Mouse (Mus musculus) neural tube, embryonic 14.5 days (tissue): Measurements from ENCODE around the gene Colgalt2. TPM values are rescaled to one million over a fixed set of nuclear protein-coding genes. Genes with fewer than 3 reads are reported as not detected.

ENCODE experiments used
- ATAC-seq: fragments of 200-750 bp; cut with Nextera tagmentation; 2 replicates; pipeline ENCODE4 v1.8.0; 2017; ENCODE audit warnings: low read depth, mild to moderate bottlenecking, moderate TSS enrichment, moderate library complexity
- H3K27ac ChIP-seq: fragments of 300-500 bp; sonication (generic); 2 replicates; pipeline ENCODE4 v1.5.1; 2014; ENCODE audit warnings: low read depth, mild to moderate bottlenecking, control low read depth, low read length, moderate library complexity, mixed read lengths
- H3K27me3 ChIP-seq: fragments of 300-500 bp; sonication (generic); 2 replicates; pipeline ENCODE4 v1.6.1; 2014; ENCODE audit warnings: low read length; ENCODE audit not compliant: control insufficient read depth, insufficient read depth
- H3K36me3 ChIP-seq: fragments of 300-500 bp; sonication (generic); 2 replicates; pipeline ENCODE4 v1.6.1; 2014; ENCODE audit warnings: low read length, mixed read lengths; ENCODE audit not compliant: control insufficient read depth, insufficient read depth
- H3K4me1 ChIP-seq: fragments of 300-500 bp; sonication (generic); 2 replicates; pipeline ENCODE4 v1.6.1; 2014; ENCODE audit warnings: low read length; ENCODE audit not compliant: control insufficient read depth, insufficient read depth
- H3K4me2 ChIP-seq: fragments of 300-500 bp; sonication (generic); 2 replicates; pipeline ENCODE4 v1.6.1; 2014; ENCODE audit warnings: mild to moderate bottlenecking, low read depth, low read length, control low read depth
- H3K4me3 ChIP-seq: fragments of 300-500 bp; sonication (generic); 2 replicates; pipeline ENCODE4 v1.5.1; 2014; ENCODE audit warnings: low read depth, low read length, control low read depth, mixed read lengths
- H3K9ac ChIP-seq: fragments of 300-500 bp; sonication (generic); replicated peaks from 2 replicates; pipeline ENCODE4 v1.6.1; 2014; ENCODE audit warnings: low read depth, mild to moderate bottlenecking, control low read depth, low read length, mixed read lengths
- H3K9me3 ChIP-seq: fragments of 300-500 bp; sonication (generic); 2 replicates; pipeline ENCODE4 v1.6.1; 2016; ENCODE audit warnings: low read length; ENCODE audit not compliant: control insufficient read depth
- WGBS: fragments of 180-500 bp; shearing (Covaris S2); extraction: QIAGEN DNeasy Blood & Tissue Kit; methylation state at CpG from one replicate; pipeline ENCODE4 v1.1.7; 2014; 5-methylcytosine and 5-hydroxymethylcytosine counted together
- polyA plus RNA-seq: library from polyadenylated mRNA; unstranded; fragments of >200 nt; fragmentation: Nextera tagmentation; extraction: Ambion mirVana; gene quantifications from 2 replicates; pipeline ENCODE4 v1.2.1, GENCODE M21; 2014

The Colgalt2 gene
- polyA plus RNA-seq, 1 experiment from 2014 or later: 4.2 TPM

DNA sequence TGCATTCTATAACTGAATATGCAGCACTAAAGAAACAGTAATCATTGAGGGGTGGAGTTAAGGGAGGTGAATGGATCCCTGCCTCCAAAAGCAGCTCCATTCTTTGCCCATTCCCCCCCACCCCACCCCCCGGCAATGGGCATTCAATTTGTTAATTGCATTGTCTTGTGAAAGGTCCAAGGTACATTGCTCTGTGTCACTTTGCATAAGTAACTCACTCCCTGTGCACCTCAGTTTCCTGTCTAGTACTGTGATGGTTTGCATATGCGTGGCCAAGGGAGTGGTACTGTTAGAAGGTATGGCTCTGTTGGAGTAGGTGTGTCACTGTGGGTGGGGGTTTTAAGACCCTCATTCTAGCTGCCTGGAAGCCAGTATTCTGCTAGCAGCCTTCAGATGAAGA is 13.5 kb downstream of the Colgalt2 start:
- Histone ChIP-seq H3K27ac (no peak overlapping the region), H3K4me1 (no peaks in the 10 kb centered on the region), H3K27me3 (no peaks in the 10 kb centered on the region), H3K9me3 (no peaks in the 10 kb centered on the region), H3K36me3 (no peaks in the 10 kb centered on the region), H3K9ac (no peak overlapping the region), H3K4me2 (no peak overlapping the region), H3K4me3 (no peak overlapping the region)
- WGBS: 96% methylated on average over 2 of the region's 2 CpGs
- ATAC-seq: no peak

- Histone ChIP-seq H3K4me1 (no peaks in the 10 kb centered on the region), H3K4me3 (no peak overlapping the region), H3K27ac (no peak overlapping the region), H3K9ac (no peak overlapping the region), H3K36me3 (no peaks in the 10 kb centered on the region), H3K4me2 (no peak overlapping the region), H3K9me3 (no peaks in the 10 kb centered on the region), H3K27me3 (no peaks in the 10 kb centered on the region)
- no peak for ATAC-seq
- 74% methylated on average over 1 of the region's 1 CpGs for WGBS
Observed at GRCm38 (mm10) chr1:152413961-152414360, 14.3 kb downstream of the Colgalt2 start.

DNA sequence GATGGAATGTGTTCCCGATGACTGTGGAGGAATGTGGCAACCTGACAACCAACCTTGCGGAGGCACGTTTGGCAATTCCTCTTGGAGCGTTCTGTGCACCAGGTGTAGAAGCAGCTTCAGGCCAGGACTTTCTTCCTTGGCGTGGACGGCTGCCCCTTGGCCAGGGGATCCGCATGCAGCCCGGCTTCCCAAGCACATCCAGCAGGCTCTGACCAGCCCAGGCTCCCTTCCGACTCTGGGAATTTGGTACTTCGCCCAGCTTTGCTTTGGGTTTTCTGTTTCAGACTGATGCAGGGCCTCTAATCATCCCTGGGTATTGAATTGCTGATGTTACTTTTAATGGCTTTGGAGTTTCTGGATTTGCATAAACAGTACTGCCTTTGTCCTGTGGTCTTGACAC is 14.8 kb downstream of the Colgalt2 start:
- Histone ChIP-seq H3K9ac (no peak overlapping the region), H3K36me3 (no peaks in the 10 kb centered on the region), H3K9me3 (no peaks in the 10 kb centered on the region), H3K4me2 (no peak overlapping the region), H3K4me1 (no peaks in the 10 kb centered on the region), H3K27ac (no peak overlapping the region), H3K27me3 (no peaks in the 10 kb centered on the region), H3K4me3 (no peak overlapping the region)
- no peak for ATAC-seq
- 74% methylated on average over 10 of the region's 10 CpGs for WGBS

DNA sequence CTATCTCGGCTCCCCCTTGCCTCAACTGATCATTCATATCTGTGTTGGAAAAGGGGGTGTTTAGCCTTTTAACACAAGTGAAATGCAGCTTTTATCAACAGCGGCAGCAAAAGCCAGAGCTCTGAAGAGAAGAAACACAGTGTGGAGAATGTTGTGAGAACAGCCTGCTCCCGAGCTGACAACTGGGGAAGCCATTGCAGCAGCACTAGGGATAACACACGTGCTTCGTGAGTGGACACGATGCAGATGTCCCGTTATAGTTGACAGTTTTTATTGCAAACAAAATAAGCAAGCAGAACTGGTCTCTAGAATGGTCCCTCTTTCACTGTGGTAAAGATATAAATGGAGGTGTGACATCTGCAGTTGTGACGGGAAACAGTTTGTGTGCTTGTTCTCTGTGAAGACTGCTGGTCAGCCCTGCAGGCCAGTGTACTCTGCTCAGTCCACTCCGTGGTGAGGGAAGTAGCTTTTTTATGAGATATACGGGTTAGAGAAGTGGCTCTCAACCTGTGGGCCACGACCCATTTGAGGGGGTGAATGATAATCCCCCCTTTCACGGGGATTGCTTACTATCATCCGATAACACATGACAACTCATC is 16.8 kb downstream of the Colgalt2 start:
- H3K9me3 ChIP-seq: no peaks in the 10 kb centered on the region
- WGBS: 84% methylated on average over 13 of the region's 13 CpGs
- no peak overlapping the region for H3K27ac ChIP-seq

GRCm38 (mm10) chr1:152417602-152418001 is 18.0 kb downstream of the Colgalt2 start:
- H3K4me3 ChIP-seq: no peak overlapping the region
- no peak overlapping the region for H3K9ac ChIP-seq
- H3K4me1 ChIP-seq: no peaks in the 10 kb centered on the region
- no peaks in the 10 kb centered on the region for H3K9me3 ChIP-seq
- 33% methylated on average over 5 of the region's 5 CpGs for WGBS
- H3K36me3 ChIP-seq: no peaks in the 10 kb centered on the region
- no peak overlapping the region for H3K4me2 ChIP-seq
- H3K27ac ChIP-seq: no peak overlapping the region
- no peaks in the 10 kb centered on the region for H3K27me3 ChIP-seq
- ATAC-seq: no peak

More for the DNA sequence above, 16.8 kb downstream of the Colgalt2 start:
- H3K27me3 ChIP-seq: no peaks in the 10 kb centered on the region
- no peak overlapping the region for H3K9ac ChIP-seq
- H3K4me1 ChIP-seq: no peaks in the 10 kb centered on the region
- H3K4me3 ChIP-seq: no peak overlapping the region
- no peak for ATAC-seq
- no peaks in the 10 kb centered on the region for H3K36me3 ChIP-seq
- H3K4me2 ChIP-seq: no peak overlapping the region

- ATAC-seq: no peak
- no peak overlapping the region for H3K27ac ChIP-seq
- WGBS: 66% methylated on average over 3 of the region's 3 CpGs
- no peak overlapping the region for H3K4me3 ChIP-seq
- H3K36me3 ChIP-seq: no peaks in the 10 kb centered on the region
- no peaks in the 10 kb centered on the region for H3K27me3 ChIP-seq
- H3K4me2 ChIP-seq: no peak overlapping the region
- no peak overlapping the region for H3K9ac ChIP-seq
- no peaks in the 10 kb centered on the region for H3K4me1 ChIP-seq
- no peaks in the 10 kb centered on the region for H3K9me3 ChIP-seq
Observed at GRCm38 (mm10) chr1:152422295-152422694, 22.7 kb downstream of the Colgalt2 start.

- H3K4me1 ChIP-seq: no peaks in the 10 kb centered on the region
- no peak for ATAC-seq
- no peak overlapping the region for H3K4me2 ChIP-seq
- H3K27me3 ChIP-seq: no peaks in the 10 kb centered on the region
- no peak overlapping the region for H3K27ac ChIP-seq
- no peak overlapping the region for H3K4me3 ChIP-seq
- no peak overlapping the region for H3K9ac ChIP-seq
- H3K9me3 ChIP-seq: no peaks in the 10 kb centered on the region
- H3K36me3 ChIP-seq: no peaks in the 10 kb centered on the region
- 93% methylated on average over 3 of the region's 3 CpGs for WGBS
Observed at GRCm38 (mm10) chr1:152423052-152423451, 23.4 kb downstream of the Colgalt2 start.

DNA sequence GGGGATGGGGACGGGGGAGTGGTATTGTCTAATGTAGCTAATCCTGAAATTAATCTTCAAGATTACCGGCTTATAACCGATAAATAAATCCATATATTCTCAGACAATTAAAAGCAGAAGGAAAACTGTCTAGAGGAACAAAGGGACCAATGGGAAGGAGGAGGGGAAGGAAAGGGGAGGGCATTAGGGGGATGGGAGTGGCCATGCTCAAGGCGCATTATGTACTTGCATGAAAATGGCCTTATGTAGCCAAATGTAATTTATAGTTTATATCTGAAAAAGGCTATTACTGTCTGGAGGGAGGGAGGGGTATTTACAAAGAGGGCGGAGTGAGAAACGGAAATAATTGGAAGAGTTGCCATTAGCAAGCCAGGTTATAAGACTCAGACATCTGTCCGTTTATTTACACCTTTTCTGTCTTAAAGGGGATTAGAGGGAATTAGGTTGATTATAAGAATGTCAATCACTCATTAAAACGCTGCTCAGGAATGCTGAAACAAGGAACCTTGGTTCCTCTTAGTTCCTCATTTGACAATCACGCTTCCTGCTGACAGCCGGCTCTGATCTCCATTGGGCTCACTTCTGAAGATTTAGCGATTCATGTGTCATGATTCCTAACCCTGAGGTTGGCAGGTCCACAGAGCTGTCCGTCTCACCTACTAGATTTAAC is 28.4 kb downstream of the Colgalt2 start:
- Histone ChIP-seq H3K36me3 (no peaks in the 10 kb centered on the region), H3K9ac (no peak overlapping the region), H3K4me2 (no peak overlapping the region), H3K27me3 (no peaks in the 10 kb centered on the region), H3K4me1 (no peaks in the 10 kb centered on the region), H3K4me3 (no peak overlapping the region), H3K27ac (no peak overlapping the region), H3K9me3 (no peaks in the 10 kb centered on the region)
- 87% methylated on average over 12 of the region's 12 CpGs for WGBS
- ATAC-seq: no peak

GRCm38 (mm10) chr1:152429805-152430204 is 30.2 kb downstream of the Colgalt2 start:
- H3K4me2 ChIP-seq: no peak overlapping the region
- H3K27ac ChIP-seq: no peak overlapping the region
- H3K4me3 ChIP-seq: no peak overlapping the region
- WGBS: 92% methylated on average over 7 of the region's 7 CpGs
- H3K4me1 ChIP-seq: no peaks in the 10 kb centered on the region
- H3K9me3 ChIP-seq: no peaks in the 10 kb centered on the region
- no peak for ATAC-seq
- no peaks in the 10 kb centered on the region for H3K27me3 ChIP-seq
- no peaks in the 10 kb centered on the region for H3K36me3 ChIP-seq
- H3K9ac ChIP-seq: no peak overlapping the region
